Mouse (Mus musculus) stomach, postnatal 0 days (tissue): ENCODE results near the gene Frrs1l. TPM values are rescaled to one million over a fixed set of nuclear protein-coding genes. Genes with fewer than 3 reads are reported as not detected.
A peak's percentile ranks its signal among the peaks of the same experiment; 100 is the strongest.

Experiments
- ATAC-seq: fragments of 200-750 bp; cut with Nextera tagmentation; 2 replicates; pipeline ENCODE4 v1.8.0; 2017; ENCODE audit not compliant: low FRiP score, low TSS enrichment
- DNase-seq: peaks from one replicate; pipeline ENCODE4 v3.0.0-alpha.2; 2016; ENCODE audit warnings: low spot score
- H3K27ac ChIP-seq: fragments of 300-500 bp; sonication (generic); replicated peaks from 2 replicates; pipeline ENCODE4 v1.5.1; 2014; ENCODE audit warnings: mild to moderate bottlenecking, control low read depth
- H3K27me3 ChIP-seq: fragments of 300-500 bp; sonication (generic); 2 replicates; pipeline ENCODE4 v1.6.1; 2014; ENCODE audit warnings: low read length; ENCODE audit not compliant: control insufficient read depth, insufficient read depth
- H3K36me3 ChIP-seq: fragments of 300-500 bp; sonication (generic); 2 replicates; pipeline ENCODE4 v1.6.1; 2014; ENCODE audit warnings: low read length, mixed read lengths; ENCODE audit not compliant: control insufficient read depth, insufficient read depth
- H3K4me1 ChIP-seq: fragments of 300-500 bp; sonication (generic); replicated peaks from 2 replicates; pipeline ENCODE4 v1.6.1; 2014; ENCODE audit warnings: antibody characterized with exemption; ENCODE audit not compliant: control insufficient read depth, insufficient read depth
- H3K4me2 ChIP-seq: fragments of 300-500 bp; sonication (generic); replicated peaks from 2 replicates; pipeline ENCODE4 v1.6.1; 2014; ENCODE audit warnings: low read depth, mild to moderate bottlenecking, control low read depth, moderate library complexity
- H3K4me3 ChIP-seq: fragments of 300-500 bp; sonication (generic); 2 replicates; pipeline ENCODE4 v1.5.1; 2014; ENCODE audit warnings: low read depth, low read length, control low read depth
- H3K9ac ChIP-seq: fragments of 300-500 bp; sonication (generic); 2 replicates; pipeline ENCODE4 v1.6.1; 2014; ENCODE audit warnings: mild to moderate bottlenecking, low read length, control low read depth, mixed read lengths
- H3K9me3 ChIP-seq: fragments of 300-500 bp; sonication (generic); 2 replicates; pipeline ENCODE4 v1.6.1; 2016; ENCODE audit warnings: low read length; ENCODE audit not compliant: control insufficient read depth
- CTCF ChIP-seq: IDR thresholded peaks from 2 replicates; pipeline ENCODE4 v1.5.1; 2016; ENCODE audit warnings: antibody characterized with exemption, low read depth, mild to moderate bottlenecking, moderate library complexity
- EP300 ChIP-seq: optimal IDR thresholded peaks from 2 replicates; pipeline ENCODE3; 2016; ENCODE audit warnings: antibody characterized with exemption
- WGBS: fragments of 180-500 bp; shearing (Covaris S2); extraction: QIAGEN DNeasy Blood & Tissue Kit; methylation state at CpG from one replicate; pipeline ENCODE4 v1.1.7; 2014; 5-methylcytosine and 5-hydroxymethylcytosine counted together
- polyA plus RNA-seq: library from polyadenylated mRNA; unstranded; fragments of >200 nt; fragmentation: Nextera tagmentation; extraction: Ambion mirVana; gene quantifications from 2 replicates; pipeline ENCODE4 v1.2.1, GENCODE M21; 2015

Gene Frrs1l
- polyA plus RNA-seq, 1 experiment from 2014 or later: 0.21 TPM

GRCm38 (mm10) chr4:56935327-56935726, 54.9 kb downstream of the Frrs1l start:
- no peaks in the 10 kb centered on the region for H3K4me1 ChIP-seq
- TF ChIP-seq EP300 (no peak), CTCF (no peak)
- no peak overlapping the region for H3K27ac ChIP-seq
- no peak overlapping the region for H3K9ac ChIP-seq
- H3K4me3 ChIP-seq: no peak overlapping the region
- no peak overlapping the region for H3K4me2 ChIP-seq
- ATAC-seq (no peak), DNase-seq (no peak)
- no peaks in the 10 kb centered on the region for H3K9me3 ChIP-seq
- H3K27me3 ChIP-seq: no peaks in the 10 kb centered on the region
- peaks cover 7% of the 10 kb centered on the region; the same call in 1 of the 2 replicates for H3K36me3 ChIP-seq
- WGBS: no CpG with 5 or more reads among the region's 1 CpGs

GRCm38 (mm10) chr4:56933154-56933553, 57.0 kb downstream of the Frrs1l start:
- no peak overlapping the region for H3K9ac ChIP-seq
- WGBS: 86% methylated on average over 4 of the region's 4 CpGs
- DNase-seq: no peak
- no peak for ATAC-seq
- H3K9me3 ChIP-seq: no peaks in the 10 kb centered on the region
- H3K27me3 ChIP-seq: no peaks in the 10 kb centered on the region
- no peak overlapping the region for H3K27ac ChIP-seq
- TF ChIP-seq EP300: no peak
- no peak for TF ChIP-seq CTCF
- no peak overlapping the region for H3K4me3 ChIP-seq
- no peaks in the 10 kb centered on the region for H3K4me1 ChIP-seq
- peaks cover 11% of the 10 kb centered on the region for H3K36me3 ChIP-seq
- H3K4me2 ChIP-seq: no peak overlapping the region

GRCm38 (mm10) chr4:56932096-56932495, 58.1 kb downstream of the Frrs1l start:
- no peak for ATAC-seq
- 65% methylated on average over 7 of the region's 7 CpGs for WGBS
- H3K27ac ChIP-seq: no peak overlapping the region

GRCm38 (mm10) chr4:56930312-56930711, 59.9 kb downstream of the Frrs1l start:
- ATAC-seq: no peak
- Histone ChIP-seq H3K4me1 (no peaks in the 10 kb centered on the region), H3K4me3 (no peak overlapping the region), H3K27me3 (no peaks in the 10 kb centered on the region), H3K36me3 (peaks cover 15% of the 10 kb centered on the region), H3K9ac (no peak overlapping the region), H3K27ac (no peak overlapping the region), H3K9me3 (no peaks in the 10 kb centered on the region), H3K4me2 (no peak overlapping the region)
- DNase-seq: no peak
- no peak for TF ChIP-seq EP300
- TF ChIP-seq CTCF: no peak
- 71% methylated on average over 4 of the region's 4 CpGs for WGBS

More at GRCm38 (mm10) chr4:56932096-56932495, 58.1 kb downstream of the Frrs1l start:
- Histone ChIP-seq H3K9me3 (no peaks in the 10 kb centered on the region), H3K4me2 (no peak overlapping the region), H3K4me3 (no peak overlapping the region), H3K9ac (0 out of 2 replicates have a peak overlapping the region, but pooled peaks have one; percentile 13), H3K4me1 (no peaks in the 10 kb centered on the region), H3K27me3 (no peaks in the 10 kb centered on the region), H3K36me3 (peaks cover 11% of the 10 kb centered on the region)
- TF ChIP-seq EP300: no peak
- no peak for TF ChIP-seq CTCF
- no peak for DNase-seq

- WGBS: 78% methylated on average over 4 of the region's 4 CpGs
- H3K9ac ChIP-seq: no peak overlapping the region
- no peak overlapping the region for H3K4me3 ChIP-seq
- no peaks in the 10 kb centered on the region for H3K4me1 ChIP-seq
- no peak overlapping the region for H3K27ac ChIP-seq
- ATAC-seq (no peak), DNase-seq (no peak)
- no peak overlapping the region for H3K4me2 ChIP-seq
- H3K27me3 ChIP-seq: no peaks in the 10 kb centered on the region
- peaks cover 24% of the 10 kb centered on the region for H3K36me3 ChIP-seq
- TF ChIP-seq CTCF (no peak), EP300 (no peak)
- H3K9me3 ChIP-seq: no peaks in the 10 kb centered on the region
Measured at GRCm38 (mm10) chr4:56926971-56927370, 63.2 kb downstream of the Frrs1l start.

GRCm38 (mm10) chr4:56922229-56922628, 68.0 kb downstream of the Frrs1l start:
- Histone ChIP-seq H3K27ac (no peak overlapping the region), H3K9me3 (no peaks in the 10 kb centered on the region), H3K36me3 (peaks cover 19% of the 10 kb centered on the region), H3K4me1 (no peaks in the 10 kb centered on the region), H3K9ac (no peak overlapping the region), H3K4me3 (no peak overlapping the region), H3K27me3 (no peaks in the 10 kb centered on the region), H3K4me2 (no peak overlapping the region)
- WGBS: 94% methylated on average over 11 of the region's 11 CpGs
- ATAC-seq (no peak), DNase-seq (no peak)
- TF ChIP-seq EP300 (no peak), CTCF (no peak)
